Mouse (Mus musculus) embryo, embryonic 10.5 days (tissue): ENCODE measurements around the gene Scgb1c1.

Experiments used
- DNase-seq: peaks from one replicate; pipeline ENCODE4 v3.0.0-alpha.2; 2015; ENCODE audit warnings: low spot score

Gene Scgb1c1

GRCm38 (mm10) chr7:140843806-140844205 is 1.5 kb upstream of the Scgb1c1 start:
- DNase-seq, result no peak

- DNase-seq, result no peak
These were observed 336 bp downstream of the Scgb1c1 start for GRCm38 (mm10) chr7:140845683-140846082.

GRCm38 (mm10) chr7:140846676-140847075 is 1.3 kb downstream of the Scgb1c1 start:
- no peak for DNase-seq

- no peak for DNase-seq
These were observed 2.6 kb downstream of the Scgb1c1 start, which contains the start of gene Odf3 for GRCm38 (mm10) chr7:140847755-140848580. Gene Odf3 (plus strand): TSS chr7:140847805.

GRCm38 (mm10) chr7:140848591-140848990 is 3.2 kb downstream of the Scgb1c1 start:
- DNase-seq, result no peak

- DNase-seq, result no peak
These were observed 6.6 kb downstream of the Scgb1c1 start for GRCm38 (mm10) chr7:140851916-140852315.

GRCm38 (mm10) chr7:140853386-140853785 is 8.0 kb downstream of the Scgb1c1 start:
- no peak for DNase-seq

- DNase-seq, result no peak
These were observed 9.1 kb downstream of the Scgb1c1 start for GRCm38 (mm10) chr7:140854483-140854882.

GRCm38 (mm10) chr7:140855181-140855580 is 9.8 kb downstream of the Scgb1c1 start:
- no peak for DNase-seq

GRCm38 (mm10) chr7:140855860-140856784 is 10.8 kb downstream of the Scgb1c1 start, which contains the start of gene Gm45785:
Gene Gm45785 (minus strand): TSS chr7:140856331.
- DNase-seq, result peak; percentile 94

GRCm38 (mm10) chr7:140856785-140857549 is 11.6 kb downstream of the Scgb1c1 start, which contains the start of gene Ric8a:
Gene Ric8a (plus strand): TSS chr7:140856957.
- DNase-seq, result peak; percentile 81

- DNase-seq, result peak; percentile 12
These were observed 12.5 kb downstream of the Scgb1c1 start, which contains the start of gene Bet1l for GRCm38 (mm10) chr7:140857550-140858505. Gene Bet1l (minus strand): TSS chr7:140857577.

- no peak for DNase-seq
These were observed 13.4 kb downstream of the Scgb1c1 start for GRCm38 (mm10) chr7:140858746-140859145.

- DNase-seq, result no peak
These were observed 14.7 kb downstream of the Scgb1c1 start for GRCm38 (mm10) chr7:140859997-140860396.

- DNase-seq, result no peak
These were observed 15.4 kb downstream of the Scgb1c1 start for GRCm38 (mm10) chr7:140860728-140861127.

GRCm38 (mm10) chr7:140864761-140865160 is 19.4 kb downstream of the Scgb1c1 start:
- DNase-seq, result no peak

GRCm38 (mm10) chr7:140874224-140874623 is 28.9 kb downstream of the Scgb1c1 start:
- no peak for DNase-seq

GRCm38 (mm10) chr7:140877364-140877763 is 32.0 kb downstream of the Scgb1c1 start:
- no peak for DNase-seq

GRCm38 (mm10) chr7:140879355-140879754 is 34.0 kb downstream of the Scgb1c1 start:
- no peak for DNase-seq

- DNase-seq, result no peak
These were observed 35.1 kb downstream of the Scgb1c1 start for GRCm38 (mm10) chr7:140880419-140880818.
